Mouse (Mus musculus) C2C12 (cell line): Measurements from ENCODE around the gene Tubg2. TPM values are rescaled to one million over a fixed set of nuclear protein-coding genes. Genes with fewer than 3 reads are reported as not detected.

Source experiments
- H3K27me3 ChIP-seq: one replicate; pipeline ENCODE4 v1.6.1; 2011; ENCODE audit not compliant: control insufficient read depth, insufficient read depth, insufficient read length
- H3K36me3 ChIP-seq: one replicate; pipeline ENCODE4 v1.6.1; 2011; ENCODE audit not compliant: control insufficient read depth, insufficient read depth
- H3K4me3 ChIP-seq: one replicate; pipeline ENCODE4 v1.5.1; 2011; ENCODE audit warnings: mild to moderate bottlenecking, control low read depth; ENCODE audit not compliant: poor library complexity, insufficient read depth, severe bottlenecking
- H3K79me2 ChIP-seq: one replicate; pipeline ENCODE4 v1.6.1; 2011; ENCODE audit not compliant: control insufficient read depth, insufficient read depth
- H3K79me3 ChIP-seq: one replicate; pipeline ENCODE4 v1.6.1; 2011; ENCODE audit warnings: low read depth, control low read depth
- H3ac ChIP-seq: one replicate; pipeline ENCODE3; 2011; ENCODE audit warnings: low read depth; ENCODE audit not compliant: control insufficient read depth, insufficient read length
- CEBPB ChIP-seq: IDR thresholded peaks from one replicate; pipeline ENCODE4 v1.6.1; 2011; ENCODE audit warnings: low read depth, mild to moderate bottlenecking, control low read depth, moderate library complexity
- CTCF ChIP-seq: IDR thresholded peaks from one replicate; pipeline ENCODE4 v1.5.1; 2011; ENCODE audit not compliant: control insufficient read depth, insufficient read depth, insufficient read length
- FOSL1 ChIP-seq: IDR thresholded peaks from one replicate; pipeline ENCODE4 v1.8.0; 2011; ENCODE audit warnings: mild to moderate bottlenecking, low read length; ENCODE audit not compliant: poor library complexity, insufficient read depth, severe bottlenecking
- MAX ChIP-seq: IDR thresholded peaks from one replicate; pipeline ENCODE4 v1.6.1; 2011; ENCODE audit warnings: mild to moderate bottlenecking, control low read depth
- MYOD1 ChIP-seq: IDR thresholded peaks from one replicate; pipeline ENCODE4 v1.6.1; 2011; ENCODE audit warnings: low read depth; ENCODE audit not compliant: control insufficient read depth, insufficient read length
- MYOG ChIP-seq: IDR thresholded peaks from one replicate; pipeline ENCODE4 v1.6.1; 2011; ENCODE audit not compliant: control insufficient read depth, insufficient read length; ENCODE audit errors: extremely low read depth
- USF1 ChIP-seq: IDR thresholded peaks from one replicate; pipeline ENCODE4 v1.6.1; 2011; ENCODE audit warnings: low read depth, mild to moderate bottlenecking, control low read depth, moderate library complexity
- polyA plus RNA-seq: library from polyadenylated mRNA; unstranded; fragments of >200 nt; fragmentation: generic; extraction: Trizol; gene quantifications from one replicate; pipeline ENCODE4 v1.2.1, GENCODE M21; 2012; ENCODE audit warnings: missing spikeins

Tubg2 gene
- polyA plus RNA-seq, 1 experiment: 0.13 TPM

- no peaks in the 10 kb centered on the region for H3K27me3 ChIP-seq
- H3K79me3 ChIP-seq: no peaks in the 10 kb centered on the region
- H3K4me3 ChIP-seq: no peak overlapping the region
- no peak overlapping the region for H3ac ChIP-seq
- H3K36me3 ChIP-seq: peaks cover 38% of the 10 kb centered on the region
- peaks cover 6% of the 10 kb centered on the region for H3K79me2 ChIP-seq
- no peak for TF ChIP-seq MYOG
- no peak for TF ChIP-seq FOSL1
- no peak for TF ChIP-seq CTCF
- no peak for TF ChIP-seq MYOD1
- TF ChIP-seq CEBPB: no peak
- TF ChIP-seq USF1: no peak
- no peak for TF ChIP-seq MAX
Observed at GRCm38 (mm10) chr11:101127075-101127474, 28.6 kb upstream of the Tubg2 start.

- TF ChIP-seq USF1 (no peak), CTCF (no peak), MYOD1 (no peak), MYOG (no peak), MAX (no peak), FOSL1 (no peak), CEBPB (no peak)
- Histone ChIP-seq H3K79me2 (no peaks in the 10 kb centered on the region), H3ac (no peak overlapping the region), H3K36me3 (peaks cover 19% of the 10 kb centered on the region), H3K27me3 (no peaks in the 10 kb centered on the region), H3K79me3 (no peaks in the 10 kb centered on the region), H3K4me3 (no peak overlapping the region)
Observed at GRCm38 (mm10) chr11:101128996-101129577, 26.6 kb upstream of the Tubg2 start.

GRCm38 (mm10) chr11:101130056-101130756 lies 25.5 kb upstream of the Tubg2 start:
- H3K36me3 ChIP-seq: peaks cover 15% of the 10 kb centered on the region
- H3ac ChIP-seq: no peak overlapping the region
- H3K79me2 ChIP-seq: no peaks in the 10 kb centered on the region
- no peak for TF ChIP-seq USF1
- TF ChIP-seq MYOD1: no peak
- no peak for TF ChIP-seq CEBPB
- no peak for TF ChIP-seq CTCF
- TF ChIP-seq FOSL1: no peak
- TF ChIP-seq MAX: no peak
- TF ChIP-seq MYOG: no peak
- no peak overlapping the region for H3K4me3 ChIP-seq
- H3K27me3 ChIP-seq: no peaks in the 10 kb centered on the region
- no peaks in the 10 kb centered on the region for H3K79me3 ChIP-seq

GRCm38 (mm10) chr11:101131187-101131586 lies 24.5 kb upstream of the Tubg2 start:
- H3K79me2 ChIP-seq: no peaks in the 10 kb centered on the region
- H3K79me3 ChIP-seq: no peaks in the 10 kb centered on the region
- no peaks in the 10 kb centered on the region for H3K27me3 ChIP-seq
- peaks cover 7% of the 10 kb centered on the region for H3K36me3 ChIP-seq
- no peak overlapping the region for H3K4me3 ChIP-seq
- no peak overlapping the region for H3ac ChIP-seq
- TF ChIP-seq MYOG (no peak), MAX (no peak), FOSL1 (no peak), USF1 (no peak), CEBPB (no peak), CTCF (no peak), MYOD1 (no peak)

GRCm38 (mm10) chr11:101131701-101132100 lies 24.0 kb upstream of the Tubg2 start:
- H3K27me3 ChIP-seq: no peaks in the 10 kb centered on the region
- no peak overlapping the region for H3K4me3 ChIP-seq
- peaks cover 1% of the 10 kb centered on the region for H3K36me3 ChIP-seq

More at GRCm38 (mm10) chr11:101131701-101132100, 24.0 kb upstream of the Tubg2 start:
- Histone ChIP-seq H3ac (no peak overlapping the region), H3K79me2 (no peaks in the 10 kb centered on the region), H3K79me3 (no peaks in the 10 kb centered on the region)
- TF ChIP-seq MYOG (no peak), CEBPB (no peak), USF1 (no peak), CTCF (no peak), MAX (no peak), MYOD1 (no peak), FOSL1 (no peak)
